In genomic region chr15:102142914-102143912, GRCm38 (mm10) we compare ENCODE assay signal across 9 mouse cellular contexts. TPM values are rescaled to one million over a fixed set of nuclear protein-coding genes. Genes with fewer than 3 reads are reported as not detected.
DNase-seq lines count a peak whose midpoint lies in the region; ATAC-seq and TF ChIP-seq lines count a peak whose summit lies in the region.
"Had no signal": no experiment of that assay in that cellular context is flagged by ENCODE, and none has a peak within 500 bp of the region (broad histone marks: within the 10 kb centered on the region; RNA-seq: fewer than 3 reads in every experiment).

No protein-coding gene starts in this region.

- H3K36me3 ChIP-seq in neural tube, embryonic 15.5 days = no peaks in the 10 kb centered on the region
- H3K36me3 ChIP-seq: liver, embryonic 13.5 days had no signal

- no peak overlapping the region for H3K9ac ChIP-seq in neural tube, embryonic 15.5 days (replicated peaks)

- peaks cover 45% of the 10 kb centered on the region for H3K27me3 ChIP-seq in neural tube, embryonic 15.5 days (replicated peaks)

- peaks cover 9% of the 10 kb centered on the region; the same call in 1 of the 2 replicates for H3K4me1 ChIP-seq in neural tube, embryonic 15.5 days

- TF ChIP-seq CTCF in layer of hippocampus, adult 2 months (conservative IDR thresholded peaks at IDR 0.05) = no peak

- H3K9me3 ChIP-seq in neural tube, embryonic 15.5 days (replicated peaks) = no peaks in the 10 kb centered on the region
- H3K9me3 ChIP-seq: liver, embryonic 13.5 days had no signal

- H3K27ac ChIP-seq in layer of hippocampus, adult 2 months = peak overlapping the region; percentile 46; the same call in 1 of the 2 replicates
- H3K27ac ChIP-seq in neural tube, embryonic 15.5 days (replicated peaks) = no peak overlapping the region
- H3K27ac ChIP-seq: liver, embryonic 13.5 days had no signal

- DNase-seq in layer of hippocampus, adult 2 months (ENCODE audit: low spot score in 2 of 2) = no peak
- DNase-seq in layer of hippocampus, postnatal 10 days (ENCODE audit: low spot score in 2 of 2) = no peak
- DNase-seq in NIH3T3 (ENCODE audit: low read depth) = peak; percentile 95
- DNase-seq in gastrocnemius, adult 8-10 months (ENCODE audit: low spot score in 2 of 2) = peak; percentile 49 to 68
- DNase-seq in lung, postnatal 25 days (ENCODE audit: low spot score) = peak; percentile 91
- no peak for DNase-seq in retina, postnatal 1 day
- DNase-seq in T-cell, adult 2 months (ENCODE audit: low spot score) = no peak
- DNase-seq: liver, embryonic 13.5 days had no signal

- H3K4me3 ChIP-seq in layer of hippocampus, adult 2 months = no peak overlapping the region
- no peak overlapping the region for H3K4me3 ChIP-seq in neural tube, embryonic 15.5 days (replicated peaks)

- no peak overlapping the region for H3K4me2 ChIP-seq in neural tube, embryonic 15.5 days

- ATAC-seq in neural tube, embryonic 15.5 days (ENCODE audit: low FRiP score) = no peak

- WGBS in neural tube, embryonic 15.5 days = 56% methylated on average over 23 of the region's 23 CpGs

RNA-seq across cellular contexts. Expression of gene Igfbp6, which starts 0.9 kb away (rescaled TPM):
- total RNA-seq in layer of hippocampus, adult 2 months (2021) = 1 to 10 TPM; 6.9 to 7.7 TPM
- total RNA-seq in layer of hippocampus, postnatal 10 days (2021) = 1 to 10 TPM; 2.3 to 3.1 TPM
- 10 to 100 TPM; 14.2 to 49.0 (median 27.1) TPM for total RNA-seq in gastrocnemius, adult 8-10 months (2022)
- 3.2 and 3.5 TPM in 2 replicates for polyA plus RNA-seq in neural tube, embryonic 15.5 days (2015; fragmentation: Nextera tagmentation; extraction: Ambion mirVana)

RNA-seq across cellular contexts. Expression of gene Soat2, which starts 7.1 kb away (rescaled TPM):
- total RNA-seq in layer of hippocampus, adult 2 months (2021) = not detected
- not detected for total RNA-seq in layer of hippocampus, postnatal 10 days (2021)
- total RNA-seq in gastrocnemius, adult 8-10 months (2022) = under 1 TPM in 2 of 4 experiments, not detected in 2; 0.10 to 0.21 TPM
- polyA plus RNA-seq in neural tube, embryonic 15.5 days (2015; fragmentation: Nextera tagmentation; extraction: Ambion mirVana) = 0.06 and 0.68 TPM in 2 replicates

RNA-seq across cellular contexts. Expression of gene Spryd3, which starts 7.2 kb away (rescaled TPM):
- total RNA-seq in layer of hippocampus, adult 2 months (2021) = 100 to 1,000 TPM; 151 to 155 TPM
- total RNA-seq in layer of hippocampus, postnatal 10 days (2021) = 100 to 1,000 TPM; 148 to 163 TPM
- 1 to 10 TPM; 6.8 to 8.7 (median 7.3) TPM for total RNA-seq in gastrocnemius, adult 8-10 months (2022)
- polyA plus RNA-seq in neural tube, embryonic 15.5 days (2015; fragmentation: Nextera tagmentation; extraction: Ambion mirVana) = 83.6 and 96.0 TPM in 2 replicates

RNA-seq across cellular contexts. Expression of gene Tns2, which starts 43.0 kb away (rescaled TPM):
- total RNA-seq in layer of hippocampus, adult 2 months (2021) = 10 to 100 TPM; 18.4 to 25.0 TPM
- 10 to 100 TPM; 13.4 to 16.8 TPM for total RNA-seq in layer of hippocampus, postnatal 10 days (2021)
- total RNA-seq in gastrocnemius, adult 8-10 months (2022) = 10 to 100 TPM; 17.3 to 37.7 (median 32.0) TPM
- 9.8 and 13.7 TPM in 2 replicates for polyA plus RNA-seq in neural tube, embryonic 15.5 days (2015; fragmentation: Nextera tagmentation; extraction: Ambion mirVana)

RNA-seq across cellular contexts. Expression of gene Zfp740, which starts 59.8 kb away (rescaled TPM):
- 10 to 100 TPM; 68.3 to 76.5 TPM for total RNA-seq in layer of hippocampus, adult 2 months (2021)
- 10 to 100 TPM; 64.4 to 68.3 TPM for total RNA-seq in layer of hippocampus, postnatal 10 days (2021)
- total RNA-seq in gastrocnemius, adult 8-10 months (2022) = 10 to 100 TPM; 25.6 to 28.1 (median 26.8) TPM
- 45.1 and 48.7 TPM in 2 replicates for polyA plus RNA-seq in neural tube, embryonic 15.5 days (2015; fragmentation: Nextera tagmentation; extraction: Ambion mirVana)

Comparison
In these comparisons a context has a peak if more than half of its experiments do, and no peak if none do; other contexts are left out.
1. DNase-seq: peak in NIH3T3 (single experiment), gastrocnemius, adult 8-10 months (2 of 2) and lung, postnatal 25 days (single experiment); none in layer of hippocampus, adult 2 months (0 of 2), layer of hippocampus, postnatal 10 days (0 of 2), retina, postnatal 1 day (single experiment) and T-cell, adult 2 months (single experiment).
2. RNA of gene Spryd3, which starts 7.2 kb away (total RNA-seq): 148 to 163 TPM in layer of hippocampus, postnatal 10 days and 151 to 155 TPM in layer of hippocampus, adult 2 months; 6.8 to 8.7 TPM in gastrocnemius, adult 8-10 months; every median in the first group is over 10 times any median in the second.